Mouse (Mus musculus) hindbrain, postnatal 0 days (tissue): ENCODE results near the gene Slc9a5. TPM values are rescaled to one million over a fixed set of nuclear protein-coding genes. Genes with fewer than 3 reads are reported as not detected.

Source experiments
- ATAC-seq: fragments of 200-750 bp; cut with Nextera tagmentation; 2 replicates; pipeline ENCODE4 v1.8.0; 2017; ENCODE audit warnings: mild to moderate bottlenecking, moderate TSS enrichment, moderate library complexity
- DNase-seq: peaks from one replicate; pipeline ENCODE4 v3.0.0-alpha.2; 2015; ENCODE audit warnings: low spot score
- H3K27ac ChIP-seq: fragments of 300-500 bp; sonication (generic); 2 replicates; pipeline ENCODE4 v1.5.1; 2014; ENCODE audit warnings: mild to moderate bottlenecking
- H3K27me3 ChIP-seq: fragments of 300-500 bp; sonication (generic); 2 replicates; pipeline ENCODE4 v1.6.1; 2014; ENCODE audit warnings: low read length, mixed read lengths; ENCODE audit not compliant: insufficient read depth
- H3K36me3 ChIP-seq: fragments of 300-500 bp; sonication (generic); 2 replicates; pipeline ENCODE4 v1.6.1; 2014; ENCODE audit warnings: low read length, mixed read lengths; ENCODE audit not compliant: insufficient read depth
- H3K4me1 ChIP-seq: fragments of 300-500 bp; sonication (generic); 2 replicates; pipeline ENCODE4 v1.6.1; 2014; ENCODE audit warnings: antibody characterized with exemption, low read length, mixed read lengths; ENCODE audit not compliant: insufficient read depth
- H3K4me2 ChIP-seq: fragments of 300-500 bp; sonication (generic); 2 replicates; pipeline ENCODE4 v1.6.1; 2014; ENCODE audit warnings: low read depth, mild to moderate bottlenecking, low read length, moderate library complexity, mixed read lengths
- H3K4me3 ChIP-seq: fragments of 300-500 bp; sonication (generic); 2 replicates; pipeline ENCODE4 v1.5.1; 2014; ENCODE audit warnings: low read length
- H3K9ac ChIP-seq: fragments of 300-500 bp; sonication (generic); replicated peaks from 2 replicates; pipeline ENCODE4 v1.6.1; 2014; ENCODE audit warnings: mild to moderate bottlenecking, low read length, moderate library complexity, mixed read lengths
- H3K9me3 ChIP-seq: fragments of 300-500 bp; sonication (generic); 2 replicates; pipeline ENCODE4 v1.6.1; 2016; ENCODE audit warnings: low read length, mixed read lengths
- CTCF ChIP-seq: IDR thresholded peaks from 2 replicates; pipeline ENCODE4 v1.5.1; 2016; ENCODE audit warnings: antibody characterized with exemption, control low read depth, low read depth
- WGBS: fragments of 180-500 bp; shearing (Covaris S2); extraction: QIAGEN DNeasy Blood & Tissue Kit; methylation state at CpG from one replicate; pipeline ENCODE4 v1.1.7; 2014; 5-methylcytosine and 5-hydroxymethylcytosine counted together
- polyA plus RNA-seq: library from polyadenylated mRNA; unstranded; fragments of >200 nt; fragmentation: Nextera tagmentation; extraction: Ambion mirVana; gene quantifications from 2 replicates; pipeline ENCODE4 v1.2.1, GENCODE M21; 2015
- total RNA-seq: library from RNA; depleted of rRNA; stranded (reverse); fragments of >200 nt; gene quantifications from 2 replicates; pipeline ENCODE4 v1.2.3, GENCODE M21; 2014

Slc9a5 gene
- total and polyA plus RNA-seq, 2 experiments from 2014 or later: 10.6 to 28.6 TPM

DNA sequence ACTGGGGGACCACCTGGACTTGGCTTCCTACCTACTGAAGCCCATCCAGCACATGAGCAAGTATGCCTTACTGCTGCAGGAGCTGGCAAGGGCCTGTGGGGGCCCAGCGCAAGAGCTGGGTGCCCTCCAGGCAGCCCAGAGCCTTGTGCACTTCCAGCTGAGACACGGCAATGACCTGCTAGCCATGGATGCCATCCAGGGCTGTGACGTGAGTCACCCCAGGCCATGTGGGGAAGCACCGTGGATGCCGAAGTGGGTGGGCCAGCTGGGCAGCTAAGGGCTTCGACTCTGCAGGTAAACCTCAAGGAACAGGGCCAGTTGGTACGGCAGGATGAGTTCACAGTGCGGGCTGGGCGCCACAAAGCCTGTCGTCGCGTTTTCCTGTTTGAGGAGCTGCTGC is 31.7 kb downstream of the Slc9a5 start:
- H3K4me2 ChIP-seq: no peak overlapping the region
- no peaks in the 10 kb centered on the region for H3K27me3 ChIP-seq
- H3K27ac ChIP-seq: no peak overlapping the region
- H3K4me3 ChIP-seq: no peak overlapping the region
- DNase-seq (no peak), ATAC-seq (no peak)
- no peaks in the 10 kb centered on the region for H3K9me3 ChIP-seq
- no peak overlapping the region for H3K9ac ChIP-seq
- no peak for TF ChIP-seq CTCF
- no peaks in the 10 kb centered on the region for H3K36me3 ChIP-seq
- WGBS: 79% methylated on average over 12 of the region's 12 CpGs
- H3K4me1 ChIP-seq: peaks cover 6% of the 10 kb centered on the region; the same call in 1 of the 2 replicates

DNA sequence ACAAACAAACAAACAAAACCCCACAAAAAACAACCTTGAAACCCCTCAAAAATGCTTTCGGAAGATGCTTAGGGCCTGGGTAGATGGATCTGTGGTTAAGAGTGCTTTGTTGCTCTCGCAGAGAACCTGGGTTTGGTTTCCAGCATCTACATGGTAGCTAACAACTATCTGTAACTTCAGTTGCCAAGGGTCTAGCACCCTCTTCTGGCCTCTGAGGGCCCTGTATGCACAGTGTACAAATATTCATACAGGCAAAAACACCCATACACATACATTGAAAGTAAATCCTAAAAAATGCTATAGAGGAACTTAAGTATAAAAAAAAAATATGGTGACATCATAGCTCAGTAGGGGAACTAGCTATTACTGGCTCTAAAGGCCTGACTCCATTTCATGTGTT is 35.4 kb downstream of the Slc9a5 start:
- no peak for TF ChIP-seq CTCF
- no peaks in the 10 kb centered on the region for H3K27me3 ChIP-seq
- H3K9ac ChIP-seq: no peak overlapping the region
- H3K36me3 ChIP-seq: no peaks in the 10 kb centered on the region
- no peaks in the 10 kb centered on the region for H3K4me1 ChIP-seq
- no peaks in the 10 kb centered on the region for H3K9me3 ChIP-seq
- ATAC-seq (no peak), DNase-seq (no peak)
- H3K27ac ChIP-seq: no peak overlapping the region
- H3K4me3 ChIP-seq: no peak overlapping the region
- H3K4me2 ChIP-seq: no peak overlapping the region
- 98% methylated on average over 2 of the region's 2 CpGs for WGBS

- Histone ChIP-seq H3K4me1 (no peaks in the 10 kb centered on the region), H3K36me3 (no peaks in the 10 kb centered on the region), H3K4me3 (no peak overlapping the region), H3K9me3 (no peaks in the 10 kb centered on the region), H3K27me3 (no peaks in the 10 kb centered on the region), H3K4me2 (no peak overlapping the region), H3K27ac (no peak overlapping the region), H3K9ac (no peak overlapping the region)
- 56% methylated on average over 1 of the region's 1 CpGs for WGBS
- no peak for DNase-seq
- no peak for ATAC-seq
- TF ChIP-seq CTCF: no peak
Measured at GRCm38 (mm10) chr8:105387151-105387550, 38.5 kb downstream of the Slc9a5 start.

GRCm38 (mm10) chr8:105389096-105389495 is 40.5 kb downstream of the Slc9a5 start:
- DNase-seq (no peak), ATAC-seq (no peak)
- Histone ChIP-seq H3K4me3 (no peak overlapping the region), H3K4me1 (no peaks in the 10 kb centered on the region), H3K27me3 (no peaks in the 10 kb centered on the region), H3K9ac (no peak overlapping the region), H3K36me3 (no peaks in the 10 kb centered on the region), H3K4me2 (no peak overlapping the region), H3K27ac (no peak overlapping the region), H3K9me3 (no peaks in the 10 kb centered on the region)
- 63% methylated on average over 6 of the region's 6 CpGs for WGBS
- no peak for TF ChIP-seq CTCF

DNA sequence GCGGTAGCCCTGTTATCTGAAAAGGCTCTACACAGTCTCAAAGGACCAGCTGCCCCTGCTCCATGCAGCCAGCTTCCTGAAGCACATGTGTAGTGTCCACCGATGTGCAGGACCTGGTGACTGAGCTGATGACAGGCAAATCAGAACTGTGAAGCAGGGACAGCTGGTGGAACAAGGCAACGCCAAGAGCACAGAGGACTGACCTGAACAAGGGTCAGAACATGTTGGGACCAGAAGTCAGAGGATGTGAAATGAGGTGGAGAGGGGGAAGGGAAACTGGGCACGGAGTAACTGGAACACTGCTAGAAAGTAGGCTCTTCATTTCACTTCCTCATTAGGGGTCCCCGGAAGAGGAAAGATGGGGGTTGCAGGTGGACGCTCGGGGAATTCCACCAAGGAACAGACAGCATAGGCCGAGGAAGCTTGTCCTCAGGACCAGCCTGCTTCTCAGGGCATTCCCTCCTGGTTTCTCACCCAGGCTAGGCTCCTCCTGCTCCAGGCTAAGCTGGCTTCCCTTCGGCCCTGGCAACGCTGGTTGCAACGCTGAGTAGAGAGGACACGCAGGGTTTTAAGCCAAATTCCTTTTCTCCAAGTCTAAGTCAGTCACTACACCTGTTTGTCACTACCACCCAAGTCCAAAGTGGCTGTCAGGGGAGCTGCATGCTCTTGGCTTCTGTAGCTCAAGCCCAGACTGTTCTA is 44.6 kb downstream of the Slc9a5 start:
- WGBS: 84% methylated on average over 12 of the region's 12 CpGs
- H3K4me1 ChIP-seq: no peaks in the 10 kb centered on the region
- no peak overlapping the region for H3K27ac ChIP-seq
- no peaks in the 10 kb centered on the region for H3K27me3 ChIP-seq
- no peak overlapping the region for H3K4me2 ChIP-seq
- H3K36me3 ChIP-seq: no peaks in the 10 kb centered on the region
- no peak for TF ChIP-seq CTCF
- H3K9ac ChIP-seq: no peak overlapping the region
- DNase-seq: no peak
- ATAC-seq: no peak
- no peak overlapping the region for H3K4me3 ChIP-seq
- no peaks in the 10 kb centered on the region for H3K9me3 ChIP-seq

- Histone ChIP-seq H3K4me3 (no peak overlapping the region), H3K9me3 (no peaks in the 10 kb centered on the region), H3K4me1 (no peaks in the 10 kb centered on the region), H3K36me3 (no peaks in the 10 kb centered on the region), H3K27ac (no peak overlapping the region), H3K27me3 (no peaks in the 10 kb centered on the region), H3K9ac (no peak overlapping the region), H3K4me2 (no peak overlapping the region)
- no peak for ATAC-seq
- TF ChIP-seq CTCF: no peak
- DNase-seq: no peak
- WGBS: 63% methylated on average over 7 of the region's 7 CpGs
Measured at GRCm38 (mm10) chr8:105393915-105394314, 45.3 kb downstream of the Slc9a5 start.

DNA sequence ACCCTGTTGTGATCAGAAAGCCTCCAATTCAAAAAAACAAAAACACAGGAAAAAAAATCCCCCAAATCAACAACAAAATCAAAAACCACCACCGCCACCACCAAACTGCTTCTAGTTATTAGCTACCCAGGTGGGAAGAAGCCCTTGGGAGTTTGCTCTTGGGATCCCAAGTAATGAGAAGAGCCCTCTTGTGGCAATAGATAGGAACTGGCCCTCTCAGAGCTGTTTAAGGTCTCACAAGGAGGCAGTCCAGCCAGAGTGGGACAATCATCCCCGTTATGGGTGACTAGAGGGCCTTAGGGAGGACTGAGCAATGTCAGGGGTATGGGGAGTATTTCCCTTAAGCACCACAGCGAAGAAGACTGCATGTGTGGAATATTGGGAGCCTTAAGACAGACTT is 49.1 kb downstream of the Slc9a5 start:
- WGBS: 38% methylated on average over 3 of the region's 3 CpGs
- TF ChIP-seq CTCF: peak; percentile 69
- no peak overlapping the region for H3K27ac ChIP-seq
- H3K27me3 ChIP-seq: no peaks in the 10 kb centered on the region
- H3K9me3 ChIP-seq: no peaks in the 10 kb centered on the region
- H3K4me2 ChIP-seq: no peak overlapping the region
- H3K4me3 ChIP-seq: no peak overlapping the region
- DNase-seq: peak; percentile 81
- H3K36me3 ChIP-seq: no peaks in the 10 kb centered on the region
- no peaks in the 10 kb centered on the region for H3K4me1 ChIP-seq
- H3K9ac ChIP-seq: no peak overlapping the region
- no peak for ATAC-seq
